In the genomic region with DNA sequence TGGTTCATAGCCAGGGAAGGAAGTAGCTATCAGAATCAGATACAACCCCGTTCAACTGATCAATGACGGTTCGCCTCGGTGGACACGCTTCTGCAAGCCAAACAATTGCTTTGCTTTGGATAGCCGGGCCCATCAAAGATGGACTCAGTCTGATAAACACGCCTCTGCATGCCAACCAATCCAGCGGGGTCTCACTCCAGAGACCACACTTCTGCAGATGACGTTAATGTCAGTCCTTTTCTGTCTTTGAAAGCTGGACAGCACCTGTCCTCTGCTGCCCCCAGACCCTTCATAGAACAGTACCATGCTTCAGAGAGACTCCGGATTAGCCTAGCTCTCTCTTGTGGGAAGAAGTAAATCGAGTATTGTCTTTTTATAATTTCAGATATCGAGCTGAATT, we compare ENCODE assay signal across 22 mouse cellular contexts. TPM values are rescaled to one million over a fixed set of nuclear protein-coding genes. Genes with fewer than 3 reads are reported as not detected.
DNase-seq lines count a peak whose midpoint lies in the region; ATAC-seq and TF ChIP-seq lines count a peak whose summit lies in the region.
"Had no signal": no experiment of that assay in that cellular context is flagged by ENCODE, and none has a peak within 500 bp of the region (broad histone marks: within the 10 kb centered on the region; RNA-seq: fewer than 3 reads in every experiment).

No protein-coding gene starts in this region.

- ATAC-seq in forebrain, embryonic 13.5 days = 0 out of 2 replicates have a peak, but pooled peaks have one; percentile 8
- no peak for ATAC-seq in forebrain, embryonic 11.5 days (replicated peaks; ENCODE audit: low FRiP score)
- 0 out of 2 replicates have a peak, but pooled peaks have one; percentile 37 for ATAC-seq in hindbrain, embryonic 16.5 days
- ATAC-seq in hindbrain, embryonic 14.5 days (ENCODE audit: low FRiP score) = no peak; the same call in 1 of the 2 replicates
- peak; percentile 44; the same call in 1 of the 2 replicates for ATAC-seq in midbrain, postnatal 0 days (ENCODE audit: low FRiP score)
- no peak; the same call in 1 of the 2 replicates for ATAC-seq in midbrain, embryonic 16.5 days
- ATAC-seq: activated CD4-positive, CD25-positive, alpha-beta regulatory T cell, adult 4 months; CD4-positive, CD25-positive, alpha-beta regulatory T cell, adult 4 months; forebrain, embryonic 14.5 days; Patski had no signal

- H3K4me2 ChIP-seq in forebrain, embryonic 13.5 days = no peak overlapping the region
- no peak overlapping the region for H3K4me2 ChIP-seq in forebrain, embryonic 11.5 days (ENCODE audit: low read depth, low read length, severe bottlenecking)
- no peak overlapping the region for H3K4me2 ChIP-seq in hindbrain, embryonic 16.5 days (ENCODE audit: low read length)
- H3K4me2 ChIP-seq in hindbrain, embryonic 14.5 days (replicated peaks) = no peak overlapping the region
- no peak overlapping the region for H3K4me2 ChIP-seq in midbrain, postnatal 0 days (ENCODE audit: low read depth, low read length, poor library complexity, severe bottlenecking)
- no peak overlapping the region for H3K4me2 ChIP-seq in midbrain, embryonic 16.5 days (ENCODE audit: low read length)
- H3K4me2 ChIP-seq: embryonic facial prominence, embryonic 13.5 days; heart, embryonic 13.5 days had no signal

- DNase-seq in forebrain, embryonic 11.5 days (ENCODE audit: low spot score) = no peak
- DNase-seq in hindbrain, embryonic 14.5 days (ENCODE audit: low spot score) = no peak
- no peak for DNase-seq in midbrain, postnatal 0 days (ENCODE audit: low spot score)
- DNase-seq in adrenal gland, adult 2 months = no peak
- DNase-seq: adrenal gland, postnatal 25 days; B cell, adult 2 months; cerebellum, adult 18-20 months; cerebellum, adult 9-11 months; cerebellum, postnatal 36 days; gastrocnemius, adult 2 months; gastrocnemius, postnatal 25 days had no signal

- H3K9ac ChIP-seq in forebrain, embryonic 13.5 days = no peak overlapping the region
- H3K9ac ChIP-seq in forebrain, embryonic 11.5 days (ENCODE audit: low read length) = no peak overlapping the region
- no peak overlapping the region for H3K9ac ChIP-seq in hindbrain, embryonic 16.5 days (ENCODE audit: low read depth, low read length)
- H3K9ac ChIP-seq in hindbrain, embryonic 14.5 days = no peak overlapping the region
- no peak overlapping the region for H3K9ac ChIP-seq in midbrain, postnatal 0 days (replicated peaks; ENCODE audit: low read length, poor library complexity, severe bottlenecking)
- no peak overlapping the region for H3K9ac ChIP-seq in midbrain, embryonic 16.5 days (ENCODE audit: low read depth, low read length)
- H3K9ac ChIP-seq: embryonic facial prominence, embryonic 13.5 days; heart, embryonic 13.5 days had no signal

- no peaks in the 10 kb centered on the region for H3K36me3 ChIP-seq in forebrain, embryonic 13.5 days (ENCODE audit: poor library complexity, severe bottlenecking)
- no peaks in the 10 kb centered on the region for H3K36me3 ChIP-seq in forebrain, embryonic 11.5 days (ENCODE audit: control insufficient read depth, insufficient read depth, low read length)
- no peaks in the 10 kb centered on the region for H3K36me3 ChIP-seq in hindbrain, embryonic 16.5 days (ENCODE audit: control insufficient read depth, insufficient read depth, low read length)
- H3K36me3 ChIP-seq in hindbrain, embryonic 14.5 days (replicated peaks; ENCODE audit: control insufficient read depth, insufficient read depth) = no peaks in the 10 kb centered on the region
- no peaks in the 10 kb centered on the region for H3K36me3 ChIP-seq in midbrain, postnatal 0 days (ENCODE audit: insufficient read depth, low read length)
- no peaks in the 10 kb centered on the region for H3K36me3 ChIP-seq in midbrain, embryonic 16.5 days (ENCODE audit: control insufficient read depth, insufficient read depth, low read length)
- H3K36me3 ChIP-seq: embryonic facial prominence, embryonic 13.5 days; heart, embryonic 13.5 days had no signal

- TF ChIP-seq CTCF in midbrain, postnatal 0 days (IDR thresholded peaks at IDR 0.05) = no peak

- H3K4me1 ChIP-seq in forebrain, embryonic 13.5 days = no peaks in the 10 kb centered on the region; the same call in 1 of the 2 replicates
- H3K4me1 ChIP-seq in forebrain, embryonic 11.5 days (replicated peaks; ENCODE audit: control insufficient read depth, insufficient read depth, low read length) = no peaks in the 10 kb centered on the region
- no peaks in the 10 kb centered on the region for H3K4me1 ChIP-seq in hindbrain, embryonic 16.5 days (ENCODE audit: control insufficient read depth, insufficient read depth, low read depth, low read length)
- no peaks in the 10 kb centered on the region for H3K4me1 ChIP-seq in hindbrain, embryonic 14.5 days (replicated peaks; ENCODE audit: control insufficient read depth, insufficient read depth, low read length)
- H3K4me1 ChIP-seq in midbrain, postnatal 0 days (ENCODE audit: insufficient read depth, low read length) = no peaks in the 10 kb centered on the region
- H3K4me1 ChIP-seq in midbrain, embryonic 16.5 days (ENCODE audit: control insufficient read depth, insufficient read depth, low read length) = no peaks in the 10 kb centered on the region
- H3K4me1 ChIP-seq: embryonic facial prominence, embryonic 13.5 days; heart, embryonic 13.5 days had no signal

- no peaks in the 10 kb centered on the region for H3K27me3 ChIP-seq in forebrain, embryonic 13.5 days
- no peaks in the 10 kb centered on the region for H3K27me3 ChIP-seq in forebrain, embryonic 11.5 days (ENCODE audit: control insufficient read depth, insufficient read depth, low read length)
- H3K27me3 ChIP-seq in hindbrain, embryonic 16.5 days (replicated peaks; ENCODE audit: control insufficient read depth, insufficient read depth, low read length) = no peaks in the 10 kb centered on the region
- no peaks in the 10 kb centered on the region for H3K27me3 ChIP-seq in hindbrain, embryonic 14.5 days (ENCODE audit: control insufficient read depth, insufficient read depth, low read length)
- no peaks in the 10 kb centered on the region for H3K27me3 ChIP-seq in midbrain, postnatal 0 days (ENCODE audit: insufficient read depth, low read length)
- H3K27me3 ChIP-seq in midbrain, embryonic 16.5 days (ENCODE audit: control insufficient read depth, insufficient read depth, low read depth, low read length) = no peaks in the 10 kb centered on the region
- H3K27me3 ChIP-seq: embryonic facial prominence, embryonic 13.5 days; heart, embryonic 13.5 days; Patski had no signal

- H3K27ac ChIP-seq in forebrain, embryonic 13.5 days = no peak overlapping the region
- no peak overlapping the region for H3K27ac ChIP-seq in forebrain, embryonic 11.5 days (ENCODE audit: low read depth, low read length)
- no peak overlapping the region for H3K27ac ChIP-seq in hindbrain, embryonic 16.5 days (ENCODE audit: low read depth, low read length)
- no peak overlapping the region for H3K27ac ChIP-seq in hindbrain, embryonic 14.5 days
- H3K27ac ChIP-seq in midbrain, postnatal 0 days (ENCODE audit: low read depth, low read length) = no peak overlapping the region
- H3K27ac ChIP-seq in midbrain, embryonic 16.5 days (ENCODE audit: low read length) = no peak overlapping the region
- H3K27ac ChIP-seq: embryonic facial prominence, embryonic 13.5 days; gastrocnemius, adult 2 months; heart, embryonic 13.5 days had no signal

- 73% methylated on average over 12 of the region's 12 CpGs for WGBS in forebrain, embryonic 13.5 days
- 67% methylated on average over 12 of the region's 12 CpGs for WGBS in forebrain, embryonic 11.5 days
- WGBS in hindbrain, embryonic 16.5 days = 62% methylated on average over 12 of the region's 12 CpGs
- WGBS in hindbrain, embryonic 14.5 days = 60% methylated on average over 12 of the region's 12 CpGs
- WGBS in midbrain, postnatal 0 days = 68% methylated on average over 12 of the region's 12 CpGs
- 64% methylated on average over 12 of the region's 12 CpGs for WGBS in midbrain, embryonic 16.5 days

- H3K9me3 ChIP-seq in forebrain, embryonic 13.5 days (replicated peaks) = no peaks in the 10 kb centered on the region
- H3K9me3 ChIP-seq in forebrain, embryonic 11.5 days (ENCODE audit: control insufficient read depth, low read length) = no peaks in the 10 kb centered on the region
- no peaks in the 10 kb centered on the region for H3K9me3 ChIP-seq in hindbrain, embryonic 16.5 days (ENCODE audit: control insufficient read depth, low read length)
- no peaks in the 10 kb centered on the region for H3K9me3 ChIP-seq in hindbrain, embryonic 14.5 days (ENCODE audit: control insufficient read depth, low read length)
- H3K9me3 ChIP-seq in midbrain, postnatal 0 days (ENCODE audit: low read length) = no peaks in the 10 kb centered on the region
- H3K9me3 ChIP-seq in midbrain, embryonic 16.5 days (replicated peaks; ENCODE audit: control insufficient read depth, low read length, poor library complexity, severe bottlenecking) = no peaks in the 10 kb centered on the region
- H3K9me3 ChIP-seq: embryonic facial prominence, embryonic 13.5 days; heart, embryonic 13.5 days had no signal

- H3K4me3 ChIP-seq in forebrain, embryonic 13.5 days = no peak overlapping the region
- no peak overlapping the region for H3K4me3 ChIP-seq in forebrain, embryonic 11.5 days (ENCODE audit: low read depth, low read length)
- no peak overlapping the region for H3K4me3 ChIP-seq in hindbrain, embryonic 16.5 days (ENCODE audit: low read length)
- H3K4me3 ChIP-seq in hindbrain, embryonic 14.5 days (replicated peaks; ENCODE audit: low read length) = no peak overlapping the region
- no peak overlapping the region for H3K4me3 ChIP-seq in midbrain, postnatal 0 days (ENCODE audit: low read depth, low read length)
- H3K4me3 ChIP-seq in midbrain, embryonic 16.5 days (ENCODE audit: low read depth, low read length) = no peak overlapping the region
- H3K4me3 ChIP-seq: embryonic facial prominence, embryonic 13.5 days; gastrocnemius, adult 2 months; heart, embryonic 13.5 days had no signal

RNA-seq across cellular contexts. Expression of gene Usp29, which starts 29.3 kb away (rescaled TPM):
- polyA plus RNA-seq in forebrain, embryonic 13.5 days (2015; fragmentation: Nextera tagmentation; extraction: Ambion mirVana) = 21.8 and 23.2 TPM in 2 replicates
- polyA plus RNA-seq in forebrain, embryonic 11.5 days (2014; fragmentation: Nextera tagmentation; extraction: Ambion mirVana) = 13.3 and 14.4 TPM in 2 replicates
- 26.8 and 31.3 TPM in 2 replicates for polyA plus RNA-seq in hindbrain, embryonic 16.5 days (2015; fragmentation: Nextera tagmentation; extraction: Ambion mirVana)
- 29.0 and 29.4 TPM in 2 replicates for polyA plus RNA-seq in hindbrain, embryonic 14.5 days (2014; fragmentation: Nextera tagmentation; extraction: Ambion mirVana)
- total RNA-seq in midbrain, postnatal 0 days (2014; rRNA removed) = 101 and 117 TPM in 2 replicates
- polyA plus RNA-seq in midbrain, postnatal 0 days (2015; fragmentation: Nextera tagmentation; extraction: Ambion mirVana) = 33.2 and 43.3 TPM in 2 replicates
- 35.8 and 39.8 TPM in 2 replicates for polyA plus RNA-seq in midbrain, embryonic 16.5 days (2015; fragmentation: Nextera tagmentation; extraction: Ambion mirVana)
- total RNA-seq in adrenal gland, adult 2 months (2021) = 1 to 10 TPM; 1.2 to 1.4 TPM
- polyA plus RNA-seq in adrenal gland, adult 2 months (2012; rRNA removed) = 0.08 and 0.31 TPM in 2 replicates
- total RNA-seq: granulocyte monocyte progenitor cell, adult 5-6 weeks had no signal
- polyA plus RNA-seq: activated CD4-positive, CD25-positive, alpha-beta regulatory T cell, adult 4 months had no signal

RNA-seq across cellular contexts. Expression of gene Peg3, which starts 29.5 kb away (rescaled TPM):
- polyA plus RNA-seq in forebrain, embryonic 13.5 days (2015; fragmentation: Nextera tagmentation; extraction: Ambion mirVana) = 58.7 and 69.5 TPM in 2 replicates
- polyA plus RNA-seq in forebrain, embryonic 11.5 days (2014; fragmentation: Nextera tagmentation; extraction: Ambion mirVana) = 100 and 104 TPM in 2 replicates
- 97.5 and 111 TPM in 2 replicates for polyA plus RNA-seq in hindbrain, embryonic 16.5 days (2015; fragmentation: Nextera tagmentation; extraction: Ambion mirVana)
- 111 and 133 TPM in 2 replicates for polyA plus RNA-seq in hindbrain, embryonic 14.5 days (2014; fragmentation: Nextera tagmentation; extraction: Ambion mirVana)
- 150 and 171 TPM in 2 replicates for total RNA-seq in midbrain, postnatal 0 days (2014; rRNA removed)
- 74.5 and 92.9 TPM in 2 replicates for polyA plus RNA-seq in midbrain, postnatal 0 days (2015; fragmentation: Nextera tagmentation; extraction: Ambion mirVana)
- 103 and 117 TPM in 2 replicates for polyA plus RNA-seq in midbrain, embryonic 16.5 days (2015; fragmentation: Nextera tagmentation; extraction: Ambion mirVana)
- 10 to 100 TPM; 41.3 to 41.5 TPM for total RNA-seq in adrenal gland, adult 2 months (2021)
- polyA plus RNA-seq in adrenal gland, adult 2 months (2012; rRNA removed) = 2.7 and 3.0 TPM in 2 replicates
- total RNA-seq: hematopoietic stem cell, adult 5-6 weeks had no signal
- polyA plus RNA-seq: activated CD4-positive, CD25-positive, alpha-beta regulatory T cell, adult 4 months; CD4-positive, CD25-positive, alpha-beta regulatory T cell, adult 4 months had no signal

Comparison
In these comparisons a context has a peak if more than half of its experiments do, and no peak if none do; other contexts are left out.
1. ATAC-seq: peak in forebrain, embryonic 13.5 days (single experiment), hindbrain, embryonic 16.5 days (single experiment) and midbrain, postnatal 0 days (single experiment); none in forebrain, embryonic 11.5 days (single experiment), hindbrain, embryonic 14.5 days (single experiment) and midbrain, embryonic 16.5 days (single experiment).
2. RNA of gene Usp29, which starts 29.3 kb away (polyA plus RNA-seq): 33.2 to 43.3 TPM in midbrain, postnatal 0 days, 35.8 to 39.8 TPM in midbrain, embryonic 16.5 days, 26.8 to 31.3 TPM in hindbrain, embryonic 16.5 days, 29.0 to 29.4 TPM in hindbrain, embryonic 14.5 days, 21.8 to 23.2 TPM in forebrain, embryonic 13.5 days and 13.3 to 14.4 TPM in forebrain, embryonic 11.5 days; 0.08 to 0.31 TPM in adrenal gland, adult 2 months; every median in the first group is over 10 times any median in the second.
3. RNA of gene Peg3, which starts 29.5 kb away (polyA plus RNA-seq): 111 to 133 TPM in hindbrain, embryonic 14.5 days, 103 to 117 TPM in midbrain, embryonic 16.5 days, 100 to 104 TPM in forebrain, embryonic 11.5 days, 97.5 to 111 TPM in hindbrain, embryonic 16.5 days, 74.5 to 92.9 TPM in midbrain, postnatal 0 days and 58.7 to 69.5 TPM in forebrain, embryonic 13.5 days; 2.7 to 3.0 TPM in adrenal gland, adult 2 months; every median in the first group is over 10 times any median in the second.